Mouse (Mus musculus): ENCODE data around the gene Cox4i2. TPM values are rescaled to one million over a fixed set of nuclear protein-coding genes. Genes with fewer than 3 reads are reported as not detected.

The Cox4i2 gene
- total and polyA plus RNA-seq, 3 experiments, result 0.16 TPM; not detected in 2

DNA sequence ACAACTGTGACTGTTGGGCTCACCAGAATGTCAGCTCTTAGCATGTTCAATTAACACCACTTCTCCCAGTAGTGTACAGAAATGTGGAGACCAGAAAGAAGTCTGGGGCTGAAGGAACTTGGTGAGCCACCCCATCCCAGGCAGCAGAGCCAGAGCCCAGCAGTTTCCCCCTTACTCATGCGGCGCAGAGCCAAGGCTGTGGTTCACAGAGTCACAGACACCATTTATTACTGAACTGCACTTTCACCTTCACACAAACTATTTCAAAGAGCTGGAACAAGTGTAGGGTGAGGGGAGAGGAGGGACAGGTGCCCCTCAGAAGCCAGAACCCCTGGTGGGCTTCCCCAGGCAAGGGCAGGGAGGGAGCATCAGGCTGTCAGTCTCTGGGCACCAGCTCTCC lies 26.5 kb downstream of the Cox4i2 start:
- Histone ChIP-seq H3K4me1 (ENCODE audit: insufficient read depth, low read depth, low read length) (peaks cover 70% of the 10 kb centered on the region), H3K4me3 (ENCODE audit: low read depth, low read length) (no peak overlapping the region), H3K36me3 (replicated peaks) (peaks cover 68% of the 10 kb centered on the region), H3K9me3 (replicated peaks) (no peaks in the 10 kb centered on the region), H3K27me3 (ENCODE audit: insufficient read depth, low read length) (no peaks in the 10 kb centered on the region; the same call in 1 of the 2 replicates)
- ATAC-seq (ENCODE audit: extremely low read depth, insufficient number of reproducible peaks, low FRiP score, poor library complexity, severe bottlenecking) (no peak), DNase-seq (ENCODE audit: low spot score) (no peak)
- no peak for TF ChIP-seq GATA2 (IDR thresholded peaks at IDR 0.05; ENCODE audit: borderline replicate concordance, low read depth, low read length)
- no peak for TF ChIP-seq CTCF (IDR thresholded peaks at IDR 0.05; ENCODE audit: low read depth, low read length)
- no peak for TF ChIP-seq TAL1 (conservative IDR thresholded peaks at IDR 0.05; ENCODE audit: low read depth, low read length)
- TF ChIP-seq POLR2AphosphoS5 (IDR thresholded peaks at IDR 0.05; ENCODE audit: insufficient replicate concordance, low read depth, low read length), result no peak
- TF ChIP-seq GATA1 (IDR thresholded peaks at IDR 0.05; ENCODE audit: borderline replicate concordance, low read length), result no peak

DNA sequence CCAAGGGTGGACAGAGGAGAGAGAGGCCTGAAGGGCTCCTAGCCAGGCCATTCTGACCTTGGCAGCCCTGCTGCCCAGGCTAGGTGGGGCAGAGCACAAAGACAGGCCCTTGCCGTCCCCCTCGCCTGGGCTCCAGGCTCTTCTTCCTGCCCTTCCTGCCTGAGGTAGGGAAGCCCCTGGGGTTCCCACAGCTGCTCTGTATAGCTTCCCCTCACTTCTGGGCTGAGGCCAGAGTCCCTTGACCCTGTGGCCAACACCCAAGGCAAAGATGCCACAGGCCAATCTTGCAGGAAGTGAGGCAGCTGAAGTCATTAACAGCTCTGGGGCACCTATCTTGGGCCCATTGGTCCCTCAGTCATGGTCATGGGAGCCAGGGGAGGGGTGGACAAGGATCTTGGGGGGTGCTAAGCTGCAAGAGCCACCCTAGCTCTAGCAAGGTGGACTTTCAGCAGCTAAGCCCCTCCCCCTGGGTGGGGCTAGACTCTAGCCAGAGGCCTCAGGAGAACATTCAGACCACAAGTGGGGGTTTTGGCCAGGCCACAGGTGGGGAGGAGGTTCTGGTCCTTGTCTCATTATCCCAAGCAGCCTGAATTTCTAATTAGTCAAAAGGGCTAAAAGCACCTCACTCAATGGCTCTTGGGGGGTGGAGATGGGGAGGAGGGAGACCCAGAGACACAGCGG lies 27.2 kb downstream of the Cox4i2 start:
- H3K9me3 ChIP-seq (replicated peaks), result no peaks in the 10 kb centered on the region
- peaks cover 74% of the 10 kb centered on the region for H3K4me1 ChIP-seq (ENCODE audit: insufficient read depth, low read depth, low read length)
- no peak overlapping the region for H3K4me3 ChIP-seq (ENCODE audit: low read depth, low read length)
- no peak for ATAC-seq (ENCODE audit: extremely low read depth, insufficient number of reproducible peaks, low FRiP score, poor library complexity, severe bottlenecking)
- no peak for TF ChIP-seq CTCF (IDR thresholded peaks at IDR 0.05; ENCODE audit: low read depth, low read length)
- no peak for TF ChIP-seq TAL1 (conservative IDR thresholded peaks at IDR 0.05; ENCODE audit: low read depth, low read length)
- no peak for TF ChIP-seq POLR2AphosphoS5 (IDR thresholded peaks at IDR 0.05; ENCODE audit: insufficient replicate concordance, low read depth, low read length)
- no peak for TF ChIP-seq GATA1 (IDR thresholded peaks at IDR 0.05; ENCODE audit: borderline replicate concordance, low read length)
- TF ChIP-seq GATA2 (IDR thresholded peaks at IDR 0.05; ENCODE audit: borderline replicate concordance, low read depth, low read length), result no peak
- DNase-seq (ENCODE audit: low spot score), result no peak
- peaks cover 69% of the 10 kb centered on the region for H3K36me3 ChIP-seq (replicated peaks)
- H3K27me3 ChIP-seq (ENCODE audit: insufficient read depth, low read length), result no peaks in the 10 kb centered on the region; the same call in 1 of the 2 replicates

DNA sequence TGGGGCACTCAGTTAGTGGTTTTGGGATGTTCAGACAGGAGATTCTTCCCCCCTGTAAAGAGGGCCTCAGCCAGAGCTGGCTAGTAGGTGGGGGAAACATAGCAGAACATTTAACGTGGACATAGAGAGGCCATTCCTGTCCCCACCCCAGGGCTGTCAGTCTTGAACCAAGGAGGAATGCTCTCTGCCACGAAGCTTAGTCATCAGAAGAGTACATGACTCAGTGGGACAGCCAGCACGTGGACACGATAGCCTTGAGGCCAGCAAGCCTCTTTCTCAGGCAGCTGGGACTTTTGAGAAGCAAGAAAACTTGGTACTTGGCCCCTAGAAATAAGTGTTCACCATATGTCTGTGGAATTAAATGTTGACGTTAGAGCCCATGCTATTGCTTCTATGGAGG lies 28.7 kb downstream of the Cox4i2 start:
- ATAC-seq (ENCODE audit: extremely low read depth, insufficient number of reproducible peaks, low FRiP score, poor library complexity, severe bottlenecking), result no peak
- DNase-seq (ENCODE audit: low spot score), result no peak
- H3K36me3 ChIP-seq (replicated peaks), result peaks cover 61% of the 10 kb centered on the region
- TF ChIP-seq CTCF (IDR thresholded peaks at IDR 0.05; ENCODE audit: low read depth, low read length), result no peak
- no peak for TF ChIP-seq TAL1 (conservative IDR thresholded peaks at IDR 0.05; ENCODE audit: low read depth, low read length)
- no peak for TF ChIP-seq POLR2AphosphoS5 (IDR thresholded peaks at IDR 0.05; ENCODE audit: insufficient replicate concordance, low read depth, low read length)
- TF ChIP-seq GATA2 (IDR thresholded peaks at IDR 0.05; ENCODE audit: borderline replicate concordance, low read depth, low read length), result no peak
- TF ChIP-seq GATA1 (IDR thresholded peaks at IDR 0.05; ENCODE audit: borderline replicate concordance, low read length), result no peak
- H3K4me3 ChIP-seq (ENCODE audit: low read depth, low read length), result no peak overlapping the region
- H3K4me1 ChIP-seq (ENCODE audit: insufficient read depth, low read depth, low read length), result peaks cover 81% of the 10 kb centered on the region
- no peaks in the 10 kb centered on the region; the same call in 1 of the 2 replicates for H3K27me3 ChIP-seq (ENCODE audit: insufficient read depth, low read length)
- no peaks in the 10 kb centered on the region for H3K9me3 ChIP-seq (replicated peaks)

DNA sequence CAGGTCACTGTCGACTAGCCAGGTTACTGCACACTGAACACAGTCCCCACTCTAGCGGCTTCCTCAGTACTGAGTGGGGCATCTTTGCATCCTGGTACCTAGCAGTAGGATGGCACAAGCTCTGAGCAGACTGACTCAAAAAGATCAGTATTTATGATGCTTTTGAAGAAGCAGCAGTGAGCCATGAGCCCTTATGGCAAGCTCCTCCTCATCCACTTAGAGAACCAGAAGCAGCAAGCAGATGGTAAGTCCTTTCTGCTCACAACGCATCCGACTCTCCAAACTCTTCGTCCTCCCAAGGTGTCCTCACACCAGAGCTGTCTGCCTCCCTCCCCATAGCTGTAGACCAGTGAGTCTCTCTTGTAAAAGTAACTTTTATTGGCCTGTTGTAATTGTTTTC lies 29.3 kb downstream of the Cox4i2 start:
- H3K4me3 ChIP-seq (ENCODE audit: low read depth, low read length), result no peak overlapping the region
- H3K4me1 ChIP-seq (ENCODE audit: insufficient read depth, low read depth, low read length), result peaks cover 87% of the 10 kb centered on the region
- no peaks in the 10 kb centered on the region; the same call in 1 of the 2 replicates for H3K27me3 ChIP-seq (ENCODE audit: insufficient read depth, low read length)
- TF ChIP-seq GATA1 (IDR thresholded peaks at IDR 0.05; ENCODE audit: borderline replicate concordance, low read length), result no peak
- TF ChIP-seq CTCF (IDR thresholded peaks at IDR 0.05; ENCODE audit: low read depth, low read length), result no peak
- no peak for TF ChIP-seq GATA2 (IDR thresholded peaks at IDR 0.05; ENCODE audit: borderline replicate concordance, low read depth, low read length)
- no peak for TF ChIP-seq POLR2AphosphoS5 (IDR thresholded peaks at IDR 0.05; ENCODE audit: insufficient replicate concordance, low read depth, low read length)
- no peak for TF ChIP-seq TAL1 (conservative IDR thresholded peaks at IDR 0.05; ENCODE audit: low read depth, low read length)
- DNase-seq (ENCODE audit: low spot score), result no peak
- no peak for ATAC-seq (ENCODE audit: extremely low read depth, insufficient number of reproducible peaks, low FRiP score, poor library complexity, severe bottlenecking)
- H3K9me3 ChIP-seq (replicated peaks), result no peaks in the 10 kb centered on the region
- peaks cover 60% of the 10 kb centered on the region for H3K36me3 ChIP-seq (replicated peaks)

DNA sequence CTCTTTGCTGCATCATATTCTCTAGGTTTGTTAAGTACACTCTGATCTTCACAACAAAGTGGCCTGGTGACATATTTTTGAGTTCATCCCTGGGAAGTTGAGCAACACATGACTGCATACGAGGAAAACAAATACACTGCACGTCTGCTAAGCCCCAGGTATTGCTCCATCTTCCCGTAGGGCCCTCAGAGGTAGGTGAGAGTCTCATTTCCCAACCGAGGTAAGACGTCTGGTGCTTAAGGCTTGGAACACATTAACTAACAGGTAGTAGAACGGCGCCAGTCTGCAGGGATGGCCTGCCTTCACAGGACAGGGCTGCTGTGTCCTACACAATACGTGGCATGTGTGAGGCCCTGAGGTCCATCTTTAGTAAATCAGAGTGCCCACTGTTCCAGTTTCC lies 30.7 kb downstream of the Cox4i2 start:
- H3K4me1 ChIP-seq (ENCODE audit: insufficient read depth, low read depth, low read length), result peaks cover 90% of the 10 kb centered on the region
- TF ChIP-seq POLR2AphosphoS5 (IDR thresholded peaks at IDR 0.05; ENCODE audit: insufficient replicate concordance, low read depth, low read length) (no peak), GATA1 (IDR thresholded peaks at IDR 0.05; ENCODE audit: borderline replicate concordance, low read length) (no peak), TAL1 (conservative IDR thresholded peaks at IDR 0.05; ENCODE audit: low read depth, low read length) (no peak)
- no peak overlapping the region for H3K4me3 ChIP-seq (ENCODE audit: low read depth, low read length)
- peaks cover 50% of the 10 kb centered on the region for H3K36me3 ChIP-seq (replicated peaks)
- DNase-seq (ENCODE audit: low spot score) (no peak), ATAC-seq (ENCODE audit: extremely low read depth, insufficient number of reproducible peaks, low FRiP score, poor library complexity, severe bottlenecking) (no peak)
- no peaks in the 10 kb centered on the region; the same call in 1 of the 2 replicates for H3K27me3 ChIP-seq (ENCODE audit: insufficient read depth, low read length)
- no peaks in the 10 kb centered on the region for H3K9me3 ChIP-seq (replicated peaks)

DNA sequence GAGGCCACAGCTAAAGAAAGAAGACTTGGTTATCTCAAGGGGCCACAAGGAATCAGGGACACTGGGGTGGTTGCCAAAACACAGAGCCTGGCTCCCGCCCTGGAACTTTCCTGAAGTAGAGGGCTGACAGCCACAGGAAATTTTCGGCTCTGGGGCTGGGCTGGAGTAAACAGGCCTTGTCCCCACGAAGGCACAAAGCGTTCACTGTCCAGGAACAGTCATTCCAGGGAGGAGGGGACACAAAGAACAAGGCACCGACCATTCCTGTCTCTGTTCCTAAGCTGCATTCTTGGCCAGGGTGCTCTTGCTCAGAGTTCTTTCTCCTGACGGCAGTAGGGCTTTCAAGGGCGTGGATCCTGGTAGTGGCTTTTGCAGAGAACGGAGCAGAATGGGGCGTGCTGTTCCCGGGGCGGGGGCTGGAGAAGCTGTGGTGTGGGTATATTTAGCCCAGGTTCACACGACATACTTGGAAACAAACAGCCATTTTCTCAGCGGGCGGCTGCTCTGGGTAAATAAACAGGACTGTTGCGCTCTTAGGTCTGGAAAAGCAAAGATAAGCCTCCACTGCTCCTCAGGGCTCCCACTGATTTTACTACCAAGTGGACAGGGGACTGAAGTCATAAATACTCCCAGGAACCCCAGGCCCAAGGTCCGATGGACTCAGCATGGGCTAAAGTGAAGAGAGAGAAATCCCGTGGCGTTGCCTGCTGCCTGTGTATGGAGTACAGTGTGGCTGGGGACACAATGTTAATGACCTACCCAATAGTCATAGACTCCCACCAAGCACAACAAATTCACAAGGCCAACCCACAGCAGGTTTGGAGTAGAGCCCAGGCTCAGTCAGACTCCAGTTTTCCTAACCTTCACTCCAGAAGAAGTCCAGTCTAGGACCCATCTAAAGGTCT lies 31.7 kb downstream of the Cox4i2 start:
- no peak for DNase-seq (ENCODE audit: low spot score)
- TF ChIP-seq GATA2 (IDR thresholded peaks at IDR 0.05; ENCODE audit: borderline replicate concordance, low read depth, low read length) (no peak), GATA1 (IDR thresholded peaks at IDR 0.05; ENCODE audit: borderline replicate concordance, low read length) (no peak), TAL1 (conservative IDR thresholded peaks at IDR 0.05; ENCODE audit: low read depth, low read length) (no peak), POLR2AphosphoS5 (IDR thresholded peaks at IDR 0.05; ENCODE audit: insufficient replicate concordance, low read depth, low read length) (no peak), CTCF (IDR thresholded peaks at IDR 0.05; ENCODE audit: low read depth, low read length) (no peak)
- Histone ChIP-seq H3K36me3 (replicated peaks) (peaks cover 47% of the 10 kb centered on the region), H3K4me3 (ENCODE audit: low read depth, low read length) (peak overlapping the region; percentile 53; the same call in 1 of the 2 replicates), H3K27me3 (ENCODE audit: insufficient read depth, low read length) (no peaks in the 10 kb centered on the region; the same call in 1 of the 2 replicates), H3K9me3 (replicated peaks) (no peaks in the 10 kb centered on the region), H3K4me1 (ENCODE audit: insufficient read depth, low read depth, low read length) (peaks cover 93% of the 10 kb centered on the region)
- no peak for ATAC-seq (ENCODE audit: extremely low read depth, insufficient number of reproducible peaks, low FRiP score, poor library complexity, severe bottlenecking)
